Mouse (Mus musculus) midbrain, embryonic 14.5 days (tissue): ENCODE measurements at regions not wholly inside any gene's neighbourhood (a gene's known extent, or its start where the extent isn't known, plus 50 kb on each side); places are given as distances from the start of the nearest gene placed in this dataset.

ENCODE experiments used
- ATAC-seq: fragments of 200-750 bp; cut with Nextera tagmentation; 2 replicates; pipeline ENCODE4 v1.8.0; 2017; ENCODE audit warnings: moderate number of reproducible peaks, moderate library complexity; ENCODE audit not compliant: low FRiP score, low TSS enrichment
- DNase-seq: peaks from one replicate; pipeline ENCODE4 v3.0.0-alpha.2; 2015
- H3K27ac ChIP-seq: fragments of 300-500 bp; sonication (generic); replicated peaks from 2 replicates; pipeline ENCODE4 v1.5.1; 2014; ENCODE audit warnings: mild to moderate bottlenecking, low read depth, low read length, moderate library complexity
- H3K27me3 ChIP-seq: fragments of 300-500 bp; sonication (generic); 2 replicates; pipeline ENCODE4 v1.6.1; 2014; ENCODE audit warnings: low read length, control low read depth, mixed read lengths; ENCODE audit not compliant: control insufficient read depth, insufficient read depth
- H3K36me3 ChIP-seq: fragments of 300-500 bp; sonication (generic); 2 replicates; pipeline ENCODE4 v1.6.1; 2014; ENCODE audit warnings: low read length, control low read depth; ENCODE audit not compliant: control insufficient read depth, insufficient read depth
- H3K4me1 ChIP-seq: fragments of 300-500 bp; sonication (generic); 2 replicates; pipeline ENCODE4 v1.6.1; 2014; ENCODE audit warnings: mild to moderate bottlenecking, antibody characterized with exemption, low read length, control low read depth; ENCODE audit not compliant: control insufficient read depth, insufficient read depth
- H3K4me2 ChIP-seq: fragments of 300-500 bp; sonication (generic); 2 replicates; pipeline ENCODE4 v1.6.1; 2014; ENCODE audit warnings: mild to moderate bottlenecking, low read length, moderate library complexity
- H3K4me3 ChIP-seq: fragments of 300-500 bp; sonication (generic); replicated peaks from 2 replicates; pipeline ENCODE4 v1.5.1; 2014; ENCODE audit warnings: low read depth, low read length
- H3K9ac ChIP-seq: fragments of 300-500 bp; sonication (generic); replicated peaks from 2 replicates; pipeline ENCODE4 v1.6.1; 2014; ENCODE audit warnings: mild to moderate bottlenecking, low read length, moderate library complexity
- H3K9me3 ChIP-seq: fragments of 300-500 bp; sonication (generic); 2 replicates; pipeline ENCODE4 v1.6.1; 2016; ENCODE audit warnings: low read length, control low read depth, mixed read lengths; ENCODE audit not compliant: control insufficient read depth
- WGBS: fragments of 180-500 bp; shearing (Covaris S2); extraction: QIAGEN DNeasy Blood & Tissue Kit; methylation state at CpG from one replicate; pipeline ENCODE4 v1.1.7; 2014; 5-methylcytosine and 5-hydroxymethylcytosine counted together

- Histone ChIP-seq H3K9ac (no peak overlapping the region), H3K4me1 (no peaks in the 10 kb centered on the region), H3K27me3 (no peaks in the 10 kb centered on the region), H3K36me3 (no peaks in the 10 kb centered on the region), H3K4me2 (no peak overlapping the region), H3K4me3 (no peak overlapping the region), H3K27ac (no peak overlapping the region), H3K9me3 (no peaks in the 10 kb centered on the region)
- ATAC-seq (no peak), DNase-seq (no peak)
Observed at GRCm38 (mm10) chr11:17546286-17546685, 288.9 kb downstream of the C1d start.

- no peak for DNase-seq
- no peaks in the 10 kb centered on the region for H3K4me1 ChIP-seq
- H3K9me3 ChIP-seq: no peaks in the 10 kb centered on the region
- no peaks in the 10 kb centered on the region for H3K36me3 ChIP-seq
- 84% methylated on average over 5 of the region's 5 CpGs for WGBS
- no peak for ATAC-seq
- no peak overlapping the region for H3K27ac ChIP-seq
- no peaks in the 10 kb centered on the region for H3K27me3 ChIP-seq
- no peak overlapping the region for H3K4me3 ChIP-seq
- H3K9ac ChIP-seq: no peak overlapping the region
- H3K4me2 ChIP-seq: no peak overlapping the region
Observed at GRCm38 (mm10) chr11:17549148-17549547, 291.8 kb downstream of the C1d start.

- DNase-seq (no peak), ATAC-seq (no peak)
- Histone ChIP-seq H3K36me3 (no peaks in the 10 kb centered on the region), H3K4me1 (no peaks in the 10 kb centered on the region), H3K9me3 (no peaks in the 10 kb centered on the region), H3K9ac (no peak overlapping the region), H3K27ac (no peak overlapping the region), H3K4me3 (no peak overlapping the region), H3K4me2 (no peak overlapping the region), H3K27me3 (no peaks in the 10 kb centered on the region)
- WGBS: 87% methylated on average over 3 of the region's 3 CpGs
Observed at GRCm38 (mm10) chr11:17555276-17555675, 297.9 kb downstream of the C1d start.

GRCm38 (mm10) chr11:17591780-17592487 lies 334.6 kb downstream of the C1d start:
- no peak overlapping the region for H3K27ac ChIP-seq
- H3K4me1 ChIP-seq: no peaks in the 10 kb centered on the region
- H3K4me3 ChIP-seq: no peak overlapping the region
- H3K4me2 ChIP-seq: no peak overlapping the region
- 76% methylated on average over 3 of the region's 3 CpGs for WGBS
- no peak for DNase-seq
- ATAC-seq: no peak
- H3K27me3 ChIP-seq: no peaks in the 10 kb centered on the region
- no peaks in the 10 kb centered on the region for H3K9me3 ChIP-seq
- H3K36me3 ChIP-seq: no peaks in the 10 kb centered on the region
- no peak overlapping the region for H3K9ac ChIP-seq

GRCm38 (mm10) chr11:17603726-17604493 lies 346.5 kb downstream of the C1d start:
- Histone ChIP-seq H3K4me1 (no peaks in the 10 kb centered on the region), H3K36me3 (no peaks in the 10 kb centered on the region), H3K27ac (no peak overlapping the region), H3K9me3 (no peaks in the 10 kb centered on the region), H3K27me3 (no peaks in the 10 kb centered on the region), H3K4me2 (no peak overlapping the region), H3K9ac (no peak overlapping the region), H3K4me3 (no peak overlapping the region)
- ATAC-seq (no peak), DNase-seq (no peak)
- WGBS: 81% methylated on average over 6 of the region's 6 CpGs

- no peak overlapping the region for H3K27ac ChIP-seq
- ATAC-seq: no peak
- WGBS: 90% methylated on average over 3 of the region's 3 CpGs
- no peaks in the 10 kb centered on the region for H3K36me3 ChIP-seq
- DNase-seq: no peak
- no peaks in the 10 kb centered on the region for H3K4me1 ChIP-seq
- H3K9me3 ChIP-seq: no peaks in the 10 kb centered on the region
- H3K9ac ChIP-seq: no peak overlapping the region
- H3K4me2 ChIP-seq: no peak overlapping the region
- H3K27me3 ChIP-seq: no peaks in the 10 kb centered on the region
- H3K4me3 ChIP-seq: no peak overlapping the region
Observed at GRCm38 (mm10) chr11:17620462-17621248, 333.0 kb downstream of the Etaa1 start.

GRCm38 (mm10) chr11:17629541-17630171 lies 324.0 kb downstream of the Etaa1 start:
- DNase-seq: peak; percentile 6
- Histone ChIP-seq H3K36me3 (no peaks in the 10 kb centered on the region), H3K27me3 (no peaks in the 10 kb centered on the region), H3K4me3 (no peak overlapping the region), H3K4me2 (no peak overlapping the region), H3K4me1 (no peaks in the 10 kb centered on the region), H3K9me3 (no peaks in the 10 kb centered on the region), H3K27ac (no peak overlapping the region), H3K9ac (no peak overlapping the region)
- 73% methylated on average over 2 of the region's 2 CpGs for WGBS
- no peak for ATAC-seq

GRCm38 (mm10) chr11:17630172-17630553 lies 323.5 kb downstream of the Etaa1 start:
- Histone ChIP-seq H3K4me2 (no peak overlapping the region), H3K9ac (no peak overlapping the region), H3K27me3 (no peaks in the 10 kb centered on the region), H3K9me3 (no peaks in the 10 kb centered on the region), H3K36me3 (no peaks in the 10 kb centered on the region), H3K27ac (no peak overlapping the region), H3K4me3 (no peak overlapping the region), H3K4me1 (no peaks in the 10 kb centered on the region)
- WGBS: 50% methylated on average over 1 of the region's 1 CpGs
- DNase-seq (no peak), ATAC-seq (no peak)
